Mouse (Mus musculus): ENCODE results near the gene Dbndd2.

The Dbndd2 gene

DNA sequence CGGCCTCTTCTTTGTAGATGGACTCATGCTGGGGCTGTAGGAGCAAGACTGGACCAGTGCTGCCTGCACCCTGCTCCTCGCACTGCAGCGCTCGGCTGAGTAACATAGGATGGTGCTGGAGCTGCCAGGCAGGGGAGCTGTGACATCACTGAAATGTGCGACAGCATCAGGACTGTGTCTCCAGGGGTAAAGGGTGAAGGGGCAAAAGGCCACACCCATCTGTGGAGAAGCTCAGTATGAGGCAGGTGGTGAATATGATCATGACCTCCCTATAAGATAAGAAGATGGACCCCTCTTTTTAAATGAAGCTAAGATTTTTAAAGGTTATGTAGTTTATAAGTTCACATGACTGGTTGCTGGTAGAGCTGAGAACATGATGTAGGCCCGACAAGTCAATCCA lies 12.3 kb upstream of the Dbndd2 start, which contains the start of gene Trp53tg5:
Gene Trp53tg5, minus strand, starts transcription at position 101 of the 400 bp plus-strand sequence.
- no peaks in the 10 kb centered on the region for H3K9me3 ChIP-seq (ENCODE audit: low read length)
- TF ChIP-seq POU5F1 (IDR thresholded peaks at IDR 0.05; ENCODE audit: borderline replicate concordance, low read length) (no peak), NANOG (IDR thresholded peaks at IDR 0.05; ENCODE audit: borderline replicate concordance, low read length) (no peak), CTCF (conservative IDR thresholded peaks at IDR 0.05; ENCODE audit: low read length) (no peak)
- peaks cover 9% of the 10 kb centered on the region for H3K4me1 ChIP-seq (replicated peaks; ENCODE audit: low read depth, low read length)
- H3K27me3 ChIP-seq (ENCODE audit: insufficient read depth, low read length), result no peaks in the 10 kb centered on the region; the same call in 1 of the 2 replicates
- no peak within 1 kb of the TSS for H3K4me3 ChIP-seq (replicated peaks; ENCODE audit: low read length)
- peaks cover 15% of the 10 kb centered on the region for H3K36me3 ChIP-seq (ENCODE audit: insufficient read depth, low read length)

DNA sequence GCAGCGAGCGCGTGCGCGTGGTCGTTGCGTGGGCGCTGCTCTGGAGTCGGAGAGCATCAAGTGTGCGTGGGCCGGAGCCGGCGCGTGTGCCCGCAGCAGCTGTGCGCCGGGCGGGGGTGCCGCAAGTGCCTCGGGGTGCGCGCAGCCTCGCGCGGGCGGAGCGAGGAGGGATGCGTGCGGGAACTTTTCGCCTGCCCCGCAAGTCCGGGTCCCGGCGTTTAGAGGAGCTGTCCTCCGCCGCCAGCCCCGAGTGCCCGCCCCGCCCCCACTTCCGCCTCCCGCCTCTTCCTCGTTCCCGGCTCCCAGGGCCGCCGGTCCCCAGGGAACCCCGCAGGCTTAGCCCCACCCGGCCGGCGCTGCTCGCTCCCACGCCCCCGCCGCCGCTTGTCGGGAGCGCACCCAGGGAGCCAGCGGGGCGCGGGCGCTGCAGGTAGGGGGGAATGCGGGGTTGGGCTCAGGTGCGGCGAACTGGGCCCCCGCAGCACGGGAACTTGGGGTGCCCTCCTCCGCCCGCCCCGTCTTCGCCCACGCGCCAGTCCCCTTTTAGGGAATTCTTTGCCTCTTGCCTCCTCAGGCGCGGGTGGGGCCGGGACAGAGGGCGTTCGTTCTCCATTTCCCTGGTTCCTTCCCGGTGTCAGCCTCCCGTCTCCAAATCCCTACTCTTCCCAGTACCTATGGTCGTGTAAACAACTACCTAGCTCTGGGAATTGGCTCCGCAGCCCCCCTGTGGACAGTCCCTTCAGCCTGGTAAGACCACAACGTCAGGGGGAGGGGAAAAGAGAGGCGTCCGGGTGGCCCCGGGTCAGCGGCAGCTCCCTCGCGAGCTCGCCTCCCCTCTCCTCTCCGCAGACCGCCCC lies 580 bp downstream of the Dbndd2 start:
- TF ChIP-seq POU5F1 (IDR thresholded peaks at IDR 0.05; ENCODE audit: borderline replicate concordance, low read length) (no peak), NANOG (IDR thresholded peaks at IDR 0.05; ENCODE audit: borderline replicate concordance, low read length) (no peak)
- Histone ChIP-seq H3K9me3 (ENCODE audit: low read length) (no peaks in the 10 kb centered on the region), H3K27me3 (ENCODE audit: insufficient read depth, low read length) (peaks cover 66% of the 10 kb centered on the region), H3K4me3 (replicated peaks; ENCODE audit: low read length) (peak overlapping the region; percentile 86), H3K36me3 (ENCODE audit: insufficient read depth, low read length) (no peaks in the 10 kb centered on the region), H3K4me1 (replicated peaks; ENCODE audit: low read depth, low read length) (peaks cover 16% of the 10 kb centered on the region)

- Histone ChIP-seq H3K4me1 (replicated peaks; ENCODE audit: low read depth, low read length) (peaks cover 16% of the 10 kb centered on the region), H3K27me3 (ENCODE audit: insufficient read depth, low read length) (peaks cover 67% of the 10 kb centered on the region), H3K36me3 (ENCODE audit: insufficient read depth, low read length) (no peaks in the 10 kb centered on the region), H3K4me3 (replicated peaks; ENCODE audit: low read length) (peak overlapping the region; percentile 86), H3K9me3 (ENCODE audit: low read length) (no peaks in the 10 kb centered on the region)
- no peak for TF ChIP-seq NANOG (IDR thresholded peaks at IDR 0.05; ENCODE audit: borderline replicate concordance, low read length)
- TF ChIP-seq POU5F1 (IDR thresholded peaks at IDR 0.05; ENCODE audit: borderline replicate concordance, low read length), result no peak
Measured at GRCm38 (mm10) chr2:164487115-164487527, 1.2 kb downstream of the Dbndd2 start.

DNA sequence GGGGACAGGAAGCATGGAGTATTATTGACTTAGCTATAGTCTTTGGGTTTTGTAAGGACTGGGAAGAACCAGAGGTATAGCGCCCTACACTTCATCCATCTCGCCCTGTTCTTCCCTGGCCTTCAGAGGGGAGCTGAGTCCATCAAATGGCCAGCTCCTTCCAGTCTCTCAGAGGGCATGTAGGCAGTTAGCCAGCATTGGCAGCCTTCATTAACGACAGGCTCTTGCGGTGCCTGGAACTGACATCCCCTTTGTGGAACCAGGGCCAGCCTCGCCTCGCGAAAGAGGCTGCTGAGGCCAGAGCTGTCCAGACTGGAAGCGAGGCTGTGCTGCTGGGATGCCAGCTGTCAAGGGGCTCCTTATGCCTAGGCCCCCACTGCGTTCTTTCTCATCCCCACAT lies 1.9 kb downstream of the Dbndd2 start:
- TF ChIP-seq NANOG (IDR thresholded peaks at IDR 0.05; ENCODE audit: borderline replicate concordance, low read length) (no peak), POU5F1 (IDR thresholded peaks at IDR 0.05; ENCODE audit: borderline replicate concordance, low read length) (no peak), CTCF (conservative IDR thresholded peaks at IDR 0.05; ENCODE audit: low read length) (no peak)
- peaks cover 16% of the 10 kb centered on the region for H3K4me1 ChIP-seq (replicated peaks; ENCODE audit: low read depth, low read length)
- no peaks in the 10 kb centered on the region for H3K36me3 ChIP-seq (ENCODE audit: insufficient read depth, low read length)
- H3K27me3 ChIP-seq (ENCODE audit: insufficient read depth, low read length), result peaks cover 67% of the 10 kb centered on the region
- H3K4me3 ChIP-seq (replicated peaks; ENCODE audit: low read length), result no peak overlapping the region
- H3K9me3 ChIP-seq (ENCODE audit: low read length), result no peaks in the 10 kb centered on the region

- Histone ChIP-seq H3K9me3 (ENCODE audit: low read length) (peaks cover 4% of the 10 kb centered on the region; the same call in 1 of the 2 replicates), H3K4me3 (replicated peaks; ENCODE audit: low read length) (no peak overlapping the region), H3K4me1 (replicated peaks; ENCODE audit: low read depth, low read length) (peaks cover 30% of the 10 kb centered on the region), H3K36me3 (ENCODE audit: insufficient read depth, low read length) (peaks cover 5% of the 10 kb centered on the region), H3K27me3 (ENCODE audit: insufficient read depth, low read length) (peaks cover 15% of the 10 kb centered on the region)
- TF ChIP-seq CTCF (conservative IDR thresholded peaks at IDR 0.05; ENCODE audit: low read length) (no peak), NANOG (IDR thresholded peaks at IDR 0.05; ENCODE audit: borderline replicate concordance, low read length) (no peak), POU5F1 (IDR thresholded peaks at IDR 0.05; ENCODE audit: borderline replicate concordance, low read length) (no peak)
Measured at GRCm38 (mm10) chr2:164494126-164494525, 8.2 kb downstream of the Dbndd2 start.

DNA sequence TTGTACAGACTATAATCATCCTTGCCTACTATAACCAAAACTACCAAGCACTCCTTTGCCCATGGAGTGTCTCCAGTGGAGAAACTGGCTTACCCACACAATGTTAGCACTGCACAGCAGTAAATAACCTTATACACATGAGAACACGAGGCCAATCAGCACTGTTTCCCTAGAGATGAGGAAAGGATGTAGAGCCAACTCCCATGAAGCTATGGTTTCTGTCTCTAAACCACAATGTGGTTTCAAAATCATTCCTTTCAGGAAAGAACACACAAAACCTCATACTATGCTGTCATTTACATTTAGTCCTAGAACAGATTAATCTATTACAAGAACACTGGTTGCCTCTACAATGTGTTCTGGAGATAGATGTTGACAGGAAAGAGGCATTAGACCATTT lies 10.4 kb downstream of the Dbndd2 start:
- Histone ChIP-seq H3K36me3 (ENCODE audit: insufficient read depth, low read length) (peaks cover 27% of the 10 kb centered on the region), H3K4me1 (replicated peaks; ENCODE audit: low read depth, low read length) (peaks cover 33% of the 10 kb centered on the region), H3K4me3 (replicated peaks; ENCODE audit: low read length) (no peak overlapping the region), H3K27me3 (ENCODE audit: insufficient read depth, low read length) (peaks cover 3% of the 10 kb centered on the region; the same call in 1 of the 2 replicates), H3K9me3 (ENCODE audit: low read length) (peaks cover 4% of the 10 kb centered on the region; the same call in 1 of the 2 replicates)
- TF ChIP-seq CTCF (conservative IDR thresholded peaks at IDR 0.05; ENCODE audit: low read length) (no peak), POU5F1 (IDR thresholded peaks at IDR 0.05; ENCODE audit: borderline replicate concordance, low read length) (no peak), NANOG (IDR thresholded peaks at IDR 0.05; ENCODE audit: borderline replicate concordance, low read length) (no peak)

GRCm38 (mm10) chr2:164496847-164497690 lies 11.2 kb downstream of the Dbndd2 start, which contains the start of gene Pigt:
TSS of gene Pigt (plus strand) at chr2:164497520.
- TF ChIP-seq CTCF (conservative IDR thresholded peaks at IDR 0.05; ENCODE audit: low read length), result no peak

DNA sequence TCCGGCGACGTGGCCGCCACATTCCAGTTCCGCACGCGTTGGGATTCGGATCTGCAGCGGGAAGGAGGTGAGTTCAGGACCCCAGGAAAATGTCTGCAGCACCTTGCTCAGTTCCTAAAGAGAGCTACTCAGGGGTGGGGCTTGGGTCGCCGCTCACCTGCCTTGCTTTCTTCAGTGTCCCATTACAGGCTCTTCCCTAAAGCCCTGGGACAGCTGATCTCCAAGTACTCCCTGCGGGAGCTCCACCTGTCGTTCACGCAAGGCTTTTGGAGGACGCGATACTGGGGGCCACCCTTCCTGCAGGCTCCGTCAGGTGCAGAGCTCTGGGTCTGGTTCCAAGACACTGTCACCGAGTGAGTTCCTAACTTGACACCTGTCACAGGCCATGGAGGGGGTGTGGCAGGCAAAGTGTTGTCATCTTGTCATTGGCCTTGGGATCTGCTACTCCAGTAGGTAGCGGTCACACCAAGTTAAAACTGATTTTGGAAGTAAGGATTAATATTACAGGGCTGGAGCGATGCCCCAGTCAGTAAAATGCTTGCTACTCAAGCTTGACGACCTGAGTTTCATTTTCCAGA lies 11.9 kb downstream of the Dbndd2 start:
- TF ChIP-seq NANOG (IDR thresholded peaks at IDR 0.05; ENCODE audit: borderline replicate concordance, low read length) (no peak), CTCF (conservative IDR thresholded peaks at IDR 0.05; ENCODE audit: low read length) (no peak), POU5F1 (IDR thresholded peaks at IDR 0.05; ENCODE audit: borderline replicate concordance, low read length) (no peak)
- Histone ChIP-seq H3K9me3 (ENCODE audit: low read length) (peaks cover 4% of the 10 kb centered on the region; the same call in 1 of the 2 replicates), H3K4me1 (replicated peaks; ENCODE audit: low read depth, low read length) (peaks cover 33% of the 10 kb centered on the region), H3K27me3 (ENCODE audit: insufficient read depth, low read length) (no peaks in the 10 kb centered on the region), H3K36me3 (ENCODE audit: insufficient read depth, low read length) (peaks cover 41% of the 10 kb centered on the region), H3K4me3 (replicated peaks; ENCODE audit: low read length) (peak overlapping the region; percentile 95)

More at GRCm38 (mm10) chr2:164496847-164497690, 11.2 kb downstream of the Dbndd2 start, which contains the start of gene Pigt:
- Histone ChIP-seq H3K36me3 (ENCODE audit: insufficient read depth, low read length) (peaks cover 34% of the 10 kb centered on the region), H3K4me1 (replicated peaks; ENCODE audit: low read depth, low read length) (peaks cover 33% of the 10 kb centered on the region), H3K27me3 (ENCODE audit: insufficient read depth, low read length) (no peaks in the 10 kb centered on the region), H3K4me3 (replicated peaks; ENCODE audit: low read length) (peak within 1 kb of the TSS; percentile 95), H3K9me3 (ENCODE audit: low read length) (peaks cover 4% of the 10 kb centered on the region; the same call in 1 of the 2 replicates)
